Mouse (Mus musculus) hindbrain, embryonic 12.5 days (tissue): ENCODE results near the gene Rbfox1. TPM values are rescaled to one million over a fixed set of nuclear protein-coding genes. Genes with fewer than 3 reads are reported as not detected.

Source experiments
- ATAC-seq: fragments of 200-750 bp; cut with Nextera tagmentation; 2 replicates; pipeline ENCODE4 v1.8.0; 2017; ENCODE audit warnings: moderate TSS enrichment; ENCODE audit not compliant: low FRiP score
- H3K27ac ChIP-seq: fragments of 300-500 bp; sonication (generic); 2 replicates; pipeline ENCODE4 v1.5.1; 2016; ENCODE audit warnings: mild to moderate bottlenecking
- H3K27me3 ChIP-seq: fragments of 300-500 bp; sonication (generic); 2 replicates; pipeline ENCODE4 v1.6.1; 2016; ENCODE audit warnings: mild to moderate bottlenecking
- H3K36me3 ChIP-seq: fragments of 300-500 bp; sonication (generic); 2 replicates; pipeline ENCODE4 v1.6.1; 2016; ENCODE audit warnings: mild to moderate bottlenecking
- H3K4me1 ChIP-seq: fragments of 300-500 bp; sonication (generic); 2 replicates; pipeline ENCODE4 v1.6.1; 2016
- H3K4me2 ChIP-seq: fragments of 300-500 bp; sonication (generic); replicated peaks from 2 replicates; pipeline ENCODE4 v1.6.1; 2016; ENCODE audit warnings: mild to moderate bottlenecking
- H3K4me3 ChIP-seq: fragments of 300-500 bp; sonication (generic); 2 replicates; pipeline ENCODE4 v1.5.1; 2016; ENCODE audit warnings: mild to moderate bottlenecking
- H3K9ac ChIP-seq: fragments of 300-500 bp; sonication (generic); 2 replicates; pipeline ENCODE4 v1.6.1; 2016; ENCODE audit warnings: mild to moderate bottlenecking, moderate library complexity
- H3K9me3 ChIP-seq: fragments of 300-500 bp; sonication (generic); replicated peaks from 2 replicates; pipeline ENCODE4 v1.6.1; 2016; ENCODE audit warnings: mild to moderate bottlenecking
- WGBS: fragments of 180-500 bp; shearing (Covaris S2); methylation state at CpG from one replicate; pipeline ENCODE4 v1.1.7; 2016; 5-methylcytosine and 5-hydroxymethylcytosine counted together
- polyA plus RNA-seq: library from polyadenylated mRNA; unstranded; fragments of >200 nt; fragmentation: Nextera tagmentation; extraction: Ambion mirVana; gene quantifications from 2 replicates; pipeline ENCODE4 v1.2.1, GENCODE M21; 2016

Rbfox1 gene
- polyA plus RNA-seq, 1 experiment from 2014 or later, result 50.1 TPM

DNA sequence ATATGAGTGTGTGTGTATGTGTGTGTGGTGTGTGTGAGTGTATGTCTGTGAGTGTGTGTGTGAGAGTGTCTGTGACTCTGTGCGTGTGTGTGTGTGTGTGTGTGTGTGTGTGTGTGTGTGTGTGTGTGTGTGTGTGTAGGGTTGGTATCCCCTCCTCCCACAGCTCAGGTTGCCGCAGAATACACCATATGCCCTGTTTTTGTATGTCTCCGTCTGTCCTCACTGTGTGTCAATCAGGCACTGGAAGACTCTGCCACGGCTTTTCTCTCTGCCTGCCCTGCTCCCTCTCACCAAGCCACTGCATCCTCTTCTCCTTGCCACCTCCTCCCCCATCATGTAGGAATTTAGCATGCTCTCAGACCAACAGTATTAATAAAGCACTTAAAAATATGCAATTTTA lies 1084.8 kb downstream of the Rbfox1 start:
- peaks cover 9% of the 10 kb centered on the region for H3K27me3 ChIP-seq
- 72% methylated on average over 4 of the region's 4 CpGs for WGBS

GRCm38 (mm10) chr16:6976341-6976740 lies 1091.2 kb downstream of the Rbfox1 start:
- Histone ChIP-seq H3K9ac (no peak overlapping the region), H3K9me3 (no peaks in the 10 kb centered on the region), H3K4me3 (no peak overlapping the region), H3K27me3 (no peaks in the 10 kb centered on the region), H3K36me3 (no peaks in the 10 kb centered on the region), H3K4me2 (no peak overlapping the region), H3K27ac (no peak overlapping the region), H3K4me1 (no peaks in the 10 kb centered on the region; the same call in 1 of the 2 replicates)
- peak; percentile 60 for ATAC-seq
- 49% methylated on average over 7 of the region's 7 CpGs for WGBS

More for the DNA sequence above, 1084.8 kb downstream of the Rbfox1 start:
- H3K4me3 ChIP-seq, result no peak overlapping the region
- H3K4me2 ChIP-seq, result no peak overlapping the region
- H3K9ac ChIP-seq, result no peak overlapping the region
- no peak for ATAC-seq
- H3K36me3 ChIP-seq, result no peaks in the 10 kb centered on the region
- H3K4me1 ChIP-seq, result peaks cover 9% of the 10 kb centered on the region; the same call in 1 of the 2 replicates
- H3K9me3 ChIP-seq, result no peaks in the 10 kb centered on the region
- no peak overlapping the region for H3K27ac ChIP-seq

- H3K36me3 ChIP-seq, result no peaks in the 10 kb centered on the region
- no peak overlapping the region for H3K27ac ChIP-seq
- no peaks in the 10 kb centered on the region for H3K4me1 ChIP-seq
- WGBS, result 92% methylated on average over 2 of the region's 2 CpGs
- H3K9ac ChIP-seq, result no peak overlapping the region
- no peaks in the 10 kb centered on the region for H3K27me3 ChIP-seq
- no peak overlapping the region for H3K4me3 ChIP-seq
- no peak for ATAC-seq
- H3K9me3 ChIP-seq, result no peaks in the 10 kb centered on the region
- no peak overlapping the region for H3K4me2 ChIP-seq
Observed at GRCm38 (mm10) chr16:6983947-6984346, 1098.8 kb downstream of the Rbfox1 start.

DNA sequence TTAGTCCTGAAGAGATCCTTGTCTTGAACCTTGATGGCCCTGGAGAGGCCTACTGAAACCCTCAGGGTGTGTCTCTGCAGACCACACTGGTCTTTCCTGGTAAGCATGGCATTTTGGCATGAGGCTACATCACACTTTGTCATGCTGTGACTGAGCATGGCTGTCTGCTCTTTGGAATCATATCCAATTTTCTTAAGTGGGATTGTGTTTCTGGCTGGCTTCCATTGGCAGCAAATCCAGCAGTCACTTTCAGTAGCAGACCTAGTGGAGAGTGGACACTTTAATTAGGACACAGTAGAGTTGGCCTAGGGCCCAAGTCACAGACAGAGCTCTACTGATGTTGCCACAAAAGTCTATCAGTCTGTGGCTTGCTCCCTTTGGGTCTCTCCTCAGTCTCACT lies 1100.9 kb downstream of the Rbfox1 start:
- no peak overlapping the region for H3K4me2 ChIP-seq
- H3K4me1 ChIP-seq, result no peaks in the 10 kb centered on the region
- H3K9ac ChIP-seq, result no peak overlapping the region
- no peak overlapping the region for H3K4me3 ChIP-seq
- H3K27ac ChIP-seq, result no peak overlapping the region
- no peaks in the 10 kb centered on the region for H3K36me3 ChIP-seq
- no peaks in the 10 kb centered on the region for H3K27me3 ChIP-seq
- no peak for ATAC-seq
- H3K9me3 ChIP-seq, result no peaks in the 10 kb centered on the region

DNA sequence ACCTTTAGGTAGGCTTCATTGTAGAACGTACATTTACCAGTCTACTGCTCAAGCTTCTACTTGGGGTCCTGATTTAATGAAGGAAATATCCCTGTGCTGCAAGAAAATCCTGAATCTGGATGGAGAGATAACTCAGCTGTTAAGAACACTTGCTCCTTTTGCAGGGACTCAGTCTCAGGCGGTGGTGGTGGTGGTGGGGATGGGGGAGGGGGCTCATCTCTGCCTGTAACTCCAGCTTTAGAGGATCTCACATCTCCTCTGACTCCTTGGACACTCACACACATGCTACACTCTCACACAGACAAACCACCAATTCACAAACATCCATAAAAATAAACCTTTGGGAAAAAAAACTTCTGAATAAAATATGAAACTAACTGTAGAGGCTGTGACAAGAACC lies 1101.3 kb downstream of the Rbfox1 start:
- no peaks in the 10 kb centered on the region for H3K27me3 ChIP-seq
- ATAC-seq, result no peak
- no peak overlapping the region for H3K9ac ChIP-seq
- no peaks in the 10 kb centered on the region for H3K36me3 ChIP-seq
- H3K4me1 ChIP-seq, result no peaks in the 10 kb centered on the region
- H3K27ac ChIP-seq, result no peak overlapping the region
- WGBS, result 73% methylated on average over 2 of the region's 2 CpGs
- no peak overlapping the region for H3K4me3 ChIP-seq
- H3K4me2 ChIP-seq, result no peak overlapping the region
- H3K9me3 ChIP-seq, result no peaks in the 10 kb centered on the region

GRCm38 (mm10) chr16:6992251-6992650 lies 1107.1 kb downstream of the Rbfox1 start:
- Histone ChIP-seq H3K27ac (no peak overlapping the region), H3K9me3 (no peaks in the 10 kb centered on the region), H3K9ac (no peak overlapping the region), H3K4me3 (no peak overlapping the region), H3K27me3 (no peaks in the 10 kb centered on the region), H3K36me3 (no peaks in the 10 kb centered on the region), H3K4me2 (no peak overlapping the region), H3K4me1 (no peaks in the 10 kb centered on the region)
- no peak for ATAC-seq
- 87% methylated on average over 5 of the region's 5 CpGs for WGBS

DNA sequence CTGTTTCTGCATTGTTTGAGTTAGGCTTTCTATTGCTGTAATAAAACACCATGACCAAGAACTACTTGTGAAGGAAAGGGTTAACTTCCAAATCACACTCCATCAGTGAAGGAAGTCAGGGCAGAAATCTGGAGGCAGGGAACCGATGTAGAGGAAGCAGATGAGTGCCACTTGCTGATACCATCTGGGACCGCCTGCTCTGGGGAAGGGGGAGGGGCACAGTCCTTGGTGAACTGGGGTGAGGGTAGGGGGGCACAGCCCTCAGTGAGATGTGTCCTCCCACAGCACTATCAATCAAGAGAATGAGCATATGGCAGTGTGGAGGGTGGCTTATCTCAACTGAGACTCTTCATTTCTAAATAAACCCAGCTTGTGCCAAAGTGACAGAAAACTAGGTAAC lies 1108.0 kb downstream of the Rbfox1 start:
- Histone ChIP-seq H3K36me3 (no peaks in the 10 kb centered on the region), H3K27me3 (no peaks in the 10 kb centered on the region), H3K9ac (no peak overlapping the region), H3K4me1 (no peaks in the 10 kb centered on the region), H3K4me2 (no peak overlapping the region), H3K27ac (no peak overlapping the region), H3K4me3 (no peak overlapping the region), H3K9me3 (no peaks in the 10 kb centered on the region)
- WGBS, result 23% methylated on average over 2 of the region's 2 CpGs
- ATAC-seq, result no peak

DNA sequence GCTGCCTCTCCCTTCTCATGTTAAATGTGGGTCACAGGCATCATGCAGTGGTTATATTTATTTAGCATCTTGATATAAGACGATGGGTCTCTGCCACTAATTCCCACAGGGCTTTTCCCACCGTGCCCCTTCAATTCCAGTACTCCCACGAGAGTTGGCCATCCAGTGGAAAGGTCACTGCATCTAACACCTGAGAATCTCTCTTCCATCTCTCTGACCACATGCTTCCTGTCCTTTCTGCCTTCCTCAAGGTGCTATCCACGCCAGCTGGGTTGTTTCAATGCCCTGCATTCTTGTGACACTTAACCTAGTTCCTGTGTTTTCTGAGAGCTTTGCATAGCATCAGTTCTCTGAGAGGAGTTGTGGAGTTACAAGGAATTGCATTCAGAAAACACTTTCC lies 1112.0 kb downstream of the Rbfox1 start:
- H3K27ac ChIP-seq, result no peak overlapping the region
- 49% methylated on average over 4 of the region's 4 CpGs for WGBS
- no peaks in the 10 kb centered on the region for H3K4me1 ChIP-seq
- no peak overlapping the region for H3K9ac ChIP-seq
- no peak for ATAC-seq
- no peaks in the 10 kb centered on the region for H3K36me3 ChIP-seq
- H3K4me2 ChIP-seq, result no peak overlapping the region
- H3K27me3 ChIP-seq, result no peaks in the 10 kb centered on the region
- no peaks in the 10 kb centered on the region for H3K9me3 ChIP-seq
- H3K4me3 ChIP-seq, result no peak overlapping the region

DNA sequence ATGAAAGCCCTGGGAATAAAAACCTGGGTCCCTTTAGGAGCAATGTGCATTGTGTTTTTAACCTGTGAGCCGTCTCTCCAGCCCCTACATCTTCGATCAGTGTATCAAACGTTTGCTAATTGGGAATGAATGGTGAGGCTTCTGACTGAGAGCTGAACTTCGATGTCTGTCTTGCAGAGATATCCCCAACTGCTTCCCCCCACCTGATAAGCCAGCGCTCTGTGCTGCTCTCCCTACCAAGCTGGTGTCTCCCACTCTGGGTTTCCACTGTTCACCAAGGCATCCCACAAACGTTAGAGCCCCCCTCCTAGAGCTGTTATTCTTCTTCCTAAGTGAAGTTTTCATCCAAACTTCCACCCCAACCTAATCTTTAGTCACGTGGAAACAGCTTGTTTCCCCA lies 1112.7 kb downstream of the Rbfox1 start:
- no peak overlapping the region for H3K9ac ChIP-seq
- 73% methylated on average over 7 of the region's 7 CpGs for WGBS
- no peaks in the 10 kb centered on the region for H3K36me3 ChIP-seq
- no peaks in the 10 kb centered on the region for H3K9me3 ChIP-seq
- no peaks in the 10 kb centered on the region for H3K4me1 ChIP-seq
- no peak overlapping the region for H3K27ac ChIP-seq
- no peak for ATAC-seq
- H3K4me2 ChIP-seq, result no peak overlapping the region
- no peak overlapping the region for H3K4me3 ChIP-seq
- no peaks in the 10 kb centered on the region for H3K27me3 ChIP-seq

GRCm38 (mm10) chr16:7004565-7004964 lies 1119.4 kb downstream of the Rbfox1 start:
- Histone ChIP-seq H3K27ac (no peak overlapping the region), H3K4me3 (no peak overlapping the region), H3K9ac (no peak overlapping the region), H3K9me3 (no peaks in the 10 kb centered on the region), H3K4me1 (no peaks in the 10 kb centered on the region), H3K36me3 (no peaks in the 10 kb centered on the region), H3K4me2 (no peak overlapping the region), H3K27me3 (no peaks in the 10 kb centered on the region)
- no peak for ATAC-seq
- WGBS, result 92% methylated on average over 3 of the region's 3 CpGs

GRCm38 (mm10) chr16:7005478-7005877 lies 1120.3 kb downstream of the Rbfox1 start:
- 19% methylated on average over 3 of the region's 3 CpGs for WGBS
- Histone ChIP-seq H3K27me3 (no peaks in the 10 kb centered on the region), H3K4me1 (no peaks in the 10 kb centered on the region), H3K27ac (no peak overlapping the region), H3K9me3 (no peaks in the 10 kb centered on the region), H3K36me3 (no peaks in the 10 kb centered on the region), H3K9ac (no peak overlapping the region), H3K4me2 (no peak overlapping the region), H3K4me3 (no peak overlapping the region)
- ATAC-seq, result no peak

GRCm38 (mm10) chr16:7017310-7017709 lies 1132.2 kb downstream of the Rbfox1 start:
- no peaks in the 10 kb centered on the region for H3K4me1 ChIP-seq
- 83% methylated on average over 7 of the region's 7 CpGs for WGBS
- H3K27me3 ChIP-seq, result no peaks in the 10 kb centered on the region
- ATAC-seq, result no peak
- H3K36me3 ChIP-seq, result no peaks in the 10 kb centered on the region
- H3K9ac ChIP-seq, result no peak overlapping the region
- no peak overlapping the region for H3K4me3 ChIP-seq
- no peak overlapping the region for H3K4me2 ChIP-seq
- H3K27ac ChIP-seq, result no peak overlapping the region
- no peaks in the 10 kb centered on the region for H3K9me3 ChIP-seq

GRCm38 (mm10) chr16:7034231-7034630 lies 1149.1 kb downstream of the Rbfox1 start:
- Histone ChIP-seq H3K27me3 (peaks cover 18% of the 10 kb centered on the region), H3K4me1 (peaks cover 3% of the 10 kb centered on the region; the same call in 1 of the 2 replicates), H3K9me3 (no peaks in the 10 kb centered on the region), H3K36me3 (no peaks in the 10 kb centered on the region), H3K4me3 (no peak overlapping the region), H3K9ac (no peak overlapping the region), H3K27ac (no peak overlapping the region), H3K4me2 (no peak overlapping the region)
- ATAC-seq, result no peak
- 93% methylated on average over 5 of the region's 5 CpGs for WGBS

DNA sequence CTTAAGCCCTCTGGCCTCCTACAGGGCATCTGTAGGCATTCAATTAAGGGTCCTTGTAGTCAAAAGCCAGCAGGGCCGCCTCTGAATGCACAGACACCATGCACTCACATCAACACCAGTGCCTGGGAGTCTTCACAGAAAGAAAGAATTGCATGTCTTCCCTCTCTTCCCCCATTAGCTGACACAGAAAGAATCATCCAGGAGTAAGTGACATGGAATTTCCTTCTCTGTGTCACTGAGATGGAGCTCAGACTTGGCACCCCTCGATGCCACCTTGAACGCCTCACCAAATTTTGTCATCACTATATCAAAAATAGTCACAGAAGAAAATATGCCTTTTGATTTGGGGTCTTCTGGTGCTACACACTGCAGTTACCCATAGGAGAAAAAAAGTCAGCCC lies 1151.4 kb downstream of the Rbfox1 start:
- no peak overlapping the region for H3K27ac ChIP-seq
- no peak overlapping the region for H3K4me3 ChIP-seq
- H3K9ac ChIP-seq, result no peak overlapping the region
- no peaks in the 10 kb centered on the region for H3K9me3 ChIP-seq
- H3K27me3 ChIP-seq, result peaks cover 24% of the 10 kb centered on the region
- no peak overlapping the region for H3K4me2 ChIP-seq
- peaks cover 13% of the 10 kb centered on the region for H3K4me1 ChIP-seq
- ATAC-seq, result no peak
- 61% methylated on average over 3 of the region's 3 CpGs for WGBS
- no peaks in the 10 kb centered on the region for H3K36me3 ChIP-seq
